Mouse (Mus musculus): ENCODE results near the gene Rap2b. TPM values are rescaled to one million over a fixed set of nuclear protein-coding genes. Genes with fewer than 3 reads are reported as not detected.

The Rap2b gene
- total RNA-seq, 2 experiments from 2014 or later = 41.9 to 44.7 TPM

DNA sequence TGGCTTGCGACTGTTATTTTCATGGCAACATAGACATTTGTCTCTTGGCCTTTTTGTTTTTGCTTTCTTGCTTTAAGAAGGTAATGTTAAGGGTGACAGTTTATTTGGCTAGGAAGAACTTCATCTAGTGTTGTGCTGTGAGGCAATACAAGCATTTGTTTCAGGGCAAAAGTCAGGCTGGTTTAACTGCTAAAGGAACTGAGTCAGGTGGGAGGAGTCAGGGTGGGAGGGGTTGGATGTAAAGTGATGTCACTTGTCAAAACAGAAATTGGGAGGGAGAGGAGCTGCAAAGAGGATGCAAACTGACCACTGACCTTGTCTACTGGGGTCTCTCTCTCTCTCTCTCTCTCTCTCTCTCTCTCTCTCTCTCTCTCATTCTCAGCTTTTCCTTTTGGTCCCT, 7.0 kb downstream of the Rap2b start:
- no peak for DNase-seq (ENCODE audit: low spot score in 2 of 2)

DNA sequence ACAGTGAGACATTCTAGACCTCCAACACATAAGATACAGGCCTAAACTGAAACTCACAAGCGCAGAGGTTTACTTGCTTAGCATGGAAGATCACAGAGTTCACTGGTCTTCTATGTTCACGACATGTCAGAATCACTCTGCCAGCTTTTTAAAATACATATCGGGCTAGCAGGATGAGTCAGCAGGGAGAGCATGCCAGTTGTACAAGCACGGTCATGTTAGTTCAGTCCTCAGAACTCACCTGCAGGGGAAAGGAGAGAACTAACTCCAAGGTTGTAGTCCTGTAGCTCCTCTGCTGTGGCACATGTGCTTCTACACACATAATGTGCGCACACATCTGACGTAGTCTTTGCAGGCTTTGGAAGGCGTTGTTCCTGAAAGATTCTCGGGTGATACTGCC, 14.6 kb downstream of the Rap2b start:
- no peak for DNase-seq (ENCODE audit: low spot score in 2 of 2)

DNA sequence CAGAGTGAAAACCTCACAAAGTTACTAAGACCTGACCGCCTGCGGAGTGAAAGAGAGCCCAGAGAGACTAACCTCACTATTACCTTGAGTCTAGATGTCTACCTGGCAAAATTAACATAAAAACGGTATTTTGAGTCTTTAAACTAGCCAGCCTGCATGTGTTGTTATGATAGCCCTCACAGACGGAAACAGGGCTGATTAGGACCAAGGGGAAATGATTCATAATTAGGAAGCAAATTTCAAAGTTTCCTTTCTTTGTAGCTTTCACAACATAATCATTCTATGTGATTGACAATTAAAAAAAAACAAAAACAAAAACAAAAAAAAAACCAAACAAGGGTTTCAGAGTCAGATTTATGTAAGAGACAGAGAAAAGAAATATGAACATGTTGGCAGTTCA, 24.9 kb downstream of the Rap2b start:
- DNase-seq (ENCODE audit: low spot score in 2 of 2) = no peak

DNA sequence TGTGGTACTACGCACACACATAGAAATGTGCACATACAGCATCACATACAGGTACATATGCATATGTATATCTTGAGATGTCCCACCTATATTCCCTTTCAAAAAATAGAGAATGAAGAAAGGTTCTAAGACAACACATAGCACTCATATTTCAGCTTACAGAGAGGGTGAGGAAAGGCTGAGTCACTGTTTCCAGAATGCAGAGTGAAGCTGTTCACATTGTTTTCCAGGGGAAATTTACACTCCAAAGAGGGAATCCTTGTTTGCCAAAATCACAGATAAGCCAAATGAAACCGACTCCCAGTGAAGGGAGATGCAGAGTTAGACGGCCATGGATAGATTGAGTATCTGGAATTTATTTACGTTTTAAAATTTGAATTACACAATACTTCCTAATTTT, 30.1 kb downstream of the Rap2b start:
- no peak for DNase-seq (ENCODE audit: low spot score in 2 of 2)

DNA sequence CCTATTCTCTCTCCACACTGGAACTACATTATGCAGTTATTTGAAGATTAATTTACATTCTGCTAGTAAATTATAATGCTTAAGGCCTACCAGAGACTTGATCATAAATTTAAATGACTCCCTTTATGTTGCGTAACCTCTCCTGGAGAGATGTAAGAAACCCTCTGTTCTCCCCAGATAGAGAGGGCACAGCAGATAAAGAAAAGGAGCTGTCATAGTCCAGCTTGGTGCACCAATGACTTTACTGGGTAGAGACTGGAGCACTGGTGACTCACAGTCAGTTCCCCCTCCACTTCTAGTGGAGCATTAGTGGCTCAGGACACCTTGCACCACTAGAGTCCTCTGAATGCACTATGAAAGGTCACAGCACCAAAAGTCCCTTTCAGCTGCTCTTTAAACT, 31.4 kb downstream of the Rap2b start:
- no peak for DNase-seq (ENCODE audit: low spot score in 2 of 2)

DNA sequence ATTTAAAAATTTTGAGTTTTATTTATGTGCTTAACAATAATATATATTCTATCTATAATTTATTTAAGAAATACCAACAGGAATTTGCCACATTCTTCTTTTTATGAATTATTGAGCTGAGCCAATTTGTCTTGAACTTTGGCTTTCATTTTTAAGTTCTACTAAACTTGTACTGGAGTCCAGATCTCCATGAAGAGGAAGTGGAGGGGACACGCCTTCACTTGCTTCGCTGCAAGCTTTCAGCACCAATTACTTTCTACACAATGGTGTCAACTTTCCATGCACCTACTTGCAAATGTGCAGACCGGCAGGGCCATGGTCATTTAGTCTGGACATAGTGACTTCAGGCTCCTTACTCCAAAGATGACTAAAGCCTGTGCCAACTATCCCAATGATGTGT, 32.1 kb downstream of the Rap2b start:
- no peak for DNase-seq (ENCODE audit: low spot score in 2 of 2)

DNA sequence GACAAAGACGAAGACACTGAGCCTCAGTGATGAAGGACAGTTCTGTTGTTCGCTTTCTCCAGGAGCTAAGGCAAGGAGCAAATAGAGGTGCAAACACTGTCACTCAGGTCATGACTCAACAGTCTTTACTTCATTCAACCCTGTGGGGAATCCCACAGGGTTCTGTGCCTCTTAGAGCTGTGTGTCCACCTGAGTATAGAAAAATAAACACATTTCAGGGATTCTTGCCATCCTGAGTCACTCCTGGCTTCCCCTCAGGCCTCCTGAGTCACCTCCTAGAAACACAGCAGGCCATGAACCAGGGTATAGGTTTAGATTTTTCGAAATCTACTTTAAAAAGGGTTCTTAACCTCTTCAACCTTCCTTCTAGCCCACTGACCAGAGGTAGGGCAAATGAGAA, 33.9 kb downstream of the Rap2b start:
- no peak for DNase-seq (ENCODE audit: low spot score in 2 of 2)

DNA sequence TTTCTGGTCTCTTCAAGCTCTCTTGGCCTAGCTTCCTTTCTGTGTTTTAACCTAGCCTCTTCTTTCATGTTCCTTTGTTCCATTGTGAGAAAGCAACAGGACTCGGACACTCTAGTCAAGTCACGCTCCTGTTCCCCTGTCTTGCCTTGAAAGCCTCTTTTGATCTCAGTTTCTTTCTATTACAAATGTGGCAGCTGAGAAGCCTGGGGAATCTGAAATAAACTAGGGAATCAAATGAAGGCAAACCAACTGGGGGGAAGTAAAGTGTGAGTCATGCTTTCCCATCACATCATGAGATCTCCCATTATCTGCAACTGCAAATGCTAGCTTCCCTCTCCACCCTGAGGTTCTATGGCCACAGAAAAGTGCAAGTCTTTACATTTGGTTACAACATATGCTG, 35.3 kb downstream of the Rap2b start:
- DNase-seq (ENCODE audit: low spot score in 2 of 2) = no peak

DNA sequence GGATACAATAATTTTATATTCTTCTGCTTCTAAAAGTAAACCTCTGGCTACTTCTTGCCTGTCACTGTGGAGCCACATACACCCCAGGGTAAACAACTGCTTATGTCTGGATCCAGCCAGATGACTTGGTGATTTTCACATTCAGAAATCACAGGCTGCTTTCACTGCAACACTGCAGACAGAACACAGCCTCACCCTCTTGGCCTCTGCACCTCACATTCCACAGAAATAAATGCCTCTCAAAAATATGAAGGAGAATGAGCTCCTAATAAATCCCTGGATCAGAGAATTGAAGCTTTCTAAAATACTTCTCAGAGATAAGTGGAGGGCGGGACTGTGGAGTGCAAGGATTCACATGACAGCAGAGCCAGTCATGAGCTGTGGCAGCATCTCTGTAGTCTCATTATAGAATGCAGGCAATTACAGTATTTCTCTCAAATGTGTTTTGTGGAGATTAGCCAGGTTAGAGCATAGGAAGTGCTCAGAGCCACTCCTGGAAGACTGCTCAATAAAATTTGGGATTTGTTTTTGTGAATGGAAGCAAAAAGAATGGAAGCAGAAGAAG, 39.5 kb downstream of the Rap2b start:
- no peak for DNase-seq (ENCODE audit: low spot score in 2 of 2)

DNA sequence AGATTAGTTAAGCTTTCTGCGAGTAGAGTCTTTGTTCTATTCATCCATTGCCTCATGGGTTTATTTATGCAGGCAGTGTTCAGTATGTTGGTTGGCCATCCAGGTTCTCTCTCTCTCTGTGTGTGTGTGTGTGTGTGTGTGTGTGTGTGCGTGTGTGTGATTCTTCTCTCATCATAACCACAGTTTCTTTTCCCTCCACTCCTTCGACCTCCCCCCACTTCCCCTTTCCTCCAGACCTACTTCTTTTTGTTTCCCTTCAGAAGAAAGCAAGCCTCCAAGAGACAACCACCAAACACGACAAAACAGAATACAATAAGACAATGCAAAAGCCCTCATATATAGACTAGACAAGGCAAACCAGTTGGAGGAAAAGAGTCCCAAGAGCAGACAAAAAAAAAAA, 45.5 kb downstream of the Rap2b start:
- DNase-seq (ENCODE audit: low spot score in 2 of 2) = no peak

DNA sequence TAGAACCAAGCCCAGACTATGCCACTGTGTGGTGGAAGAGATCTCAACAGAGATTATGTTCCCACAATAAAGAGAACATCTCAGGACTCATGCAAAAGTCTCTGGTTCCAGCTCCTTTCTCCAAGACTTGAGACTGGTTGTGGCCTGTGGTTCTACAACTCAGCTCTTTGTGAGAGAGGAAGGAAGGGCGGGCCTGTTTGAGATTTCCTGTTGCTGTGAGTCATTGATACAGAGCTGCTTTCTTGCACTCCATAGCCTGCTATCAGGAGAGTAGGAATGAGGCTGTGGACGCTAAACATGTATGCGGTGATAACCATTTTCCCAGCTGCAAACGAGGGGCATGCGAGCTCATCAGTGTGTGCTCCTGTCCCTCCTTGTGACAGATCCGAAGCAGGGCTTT, 48.2 kb downstream of the Rap2b start:
- no peak for DNase-seq (ENCODE audit: low spot score in 2 of 2)

DNA sequence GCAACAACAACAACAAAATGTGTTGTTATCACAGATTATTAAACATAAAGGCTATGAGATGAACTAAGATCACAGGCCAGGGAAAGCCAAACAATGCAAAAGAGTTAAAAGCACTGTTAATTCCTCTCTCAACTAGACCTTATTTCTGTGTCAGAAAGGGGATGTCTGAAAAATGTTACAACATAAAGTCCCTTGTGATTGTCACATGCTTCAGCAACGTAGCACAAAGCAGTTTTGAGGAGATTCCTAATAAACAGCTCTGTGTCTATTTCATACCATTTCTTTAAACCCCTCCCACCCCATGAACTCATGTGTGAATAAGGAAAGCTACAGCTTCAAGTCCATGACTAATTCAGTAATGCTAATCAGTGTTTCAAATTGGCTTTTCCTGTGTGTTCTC, 54.4 kb downstream of the Rap2b start:
- DNase-seq (ENCODE audit: low spot score in 2 of 2) = no peak

Other genes starting within 250 kb of the Rap2b start
- gene B430305J03Rik, start 4.3 kb downstream of the Rap2b start, total RNA-seq (2021) = 1 to 10 TPM; 3.1 TPM